Mouse (Mus musculus): ENCODE measurements at regions not wholly inside any gene's neighbourhood (a gene's known extent, or its start where the extent isn't known, plus 50 kb on each side); places are given as distances from the start of the nearest gene placed in this dataset.

- TF ChIP-seq CTCF (IDR thresholded peaks at IDR 0.05; ENCODE audit: control insufficient read depth, insufficient read depth, insufficient read length): no peak
- TF ChIP-seq FOSL1 (IDR thresholded peaks at IDR 0.05; ENCODE audit: insufficient read depth, low read length, poor library complexity, severe bottlenecking): no peak
- no peak for TF ChIP-seq MYOG (IDR thresholded peaks at IDR 0.05; ENCODE audit: control insufficient read depth, extremely low read depth, insufficient read length)
- no peak for TF ChIP-seq MYOD1 (IDR thresholded peaks at IDR 0.05; ENCODE audit: control insufficient read depth, insufficient read length, low read depth)
These were observed 774.3 kb upstream of the Gm8797 start for GRCm38 (mm10) chr3:4976344-4976743.
